Mouse (Mus musculus) neural tube, embryonic 11.5 days (tissue): ENCODE results near the gene Slamf8. TPM values are rescaled to one million over a fixed set of nuclear protein-coding genes. Genes with fewer than 3 reads are reported as not detected.
A peak's percentile ranks its signal among the peaks of the same experiment; 100 is the strongest.

Experiments used
- ATAC-seq: fragments of 200-750 bp; cut with Nextera tagmentation; 2 replicates; pipeline ENCODE4 v1.8.0; 2017; ENCODE audit warnings: moderate number of reproducible peaks, mild to moderate bottlenecking, moderate TSS enrichment, moderate library complexity; ENCODE audit not compliant: insufficient read depth, low FRiP score, low TSS enrichment
- DNase-seq: peaks from one replicate; pipeline ENCODE4 v3.0.0-alpha.2; 2015; ENCODE audit warnings: low spot score
- H3K27ac ChIP-seq: fragments of 300-500 bp; sonication (generic); 2 replicates; pipeline ENCODE4 v1.5.1; 2014; ENCODE audit warnings: low read depth, mild to moderate bottlenecking, low read length
- H3K27me3 ChIP-seq: fragments of 300-500 bp; sonication (generic); 2 replicates; pipeline ENCODE4 v1.6.1; 2014; ENCODE audit warnings: mild to moderate bottlenecking, low read length, mixed read lengths; ENCODE audit not compliant: control insufficient read depth, insufficient read depth
- H3K36me3 ChIP-seq: fragments of 300-500 bp; sonication (generic); 2 replicates; pipeline ENCODE4 v1.6.1; 2014; ENCODE audit warnings: mild to moderate bottlenecking, low read length, moderate library complexity, mixed read lengths; ENCODE audit not compliant: control insufficient read depth, insufficient read depth
- H3K4me1 ChIP-seq: fragments of 300-500 bp; sonication (generic); 2 replicates; pipeline ENCODE4 v1.6.1; 2014; ENCODE audit warnings: low read length, mixed read lengths; ENCODE audit not compliant: control insufficient read depth, insufficient read depth
- H3K4me2 ChIP-seq: fragments of 300-500 bp; sonication (generic); 2 replicates; pipeline ENCODE4 v1.6.1; 2014; ENCODE audit warnings: low read depth, mild to moderate bottlenecking, moderate library complexity
- H3K4me3 ChIP-seq: fragments of 300-500 bp; sonication (generic); 2 replicates; pipeline ENCODE4 v1.5.1; 2014; ENCODE audit warnings: low read depth, low read length
- H3K9ac ChIP-seq: fragments of 300-500 bp; sonication (generic); 2 replicates; pipeline ENCODE4 v1.6.1; 2014; ENCODE audit warnings: mild to moderate bottlenecking, low read length
- H3K9me3 ChIP-seq: fragments of 300-500 bp; sonication (generic); 2 replicates; pipeline ENCODE4 v1.6.1; 2016; ENCODE audit warnings: low read length; ENCODE audit not compliant: control insufficient read depth
- WGBS: fragments of 180-500 bp; shearing (Covaris S2); extraction: QIAGEN DNeasy Blood & Tissue Kit; methylation state at CpG from one replicate; pipeline ENCODE4 v1.1.7; 2014; 5-methylcytosine and 5-hydroxymethylcytosine counted together
- polyA plus RNA-seq: library from polyadenylated mRNA; unstranded; fragments of >200 nt; fragmentation: Nextera tagmentation; extraction: Ambion mirVana; gene quantifications from 2 replicates; pipeline ENCODE4 v1.2.1, GENCODE M21; 2014

Slamf8 gene
- polyA plus RNA-seq, 1 experiment from 2014 or later = not detected

GRCm38 (mm10) chr1:172584271-172584670, 6.1 kb downstream of the Slamf8 start:
- ATAC-seq (no peak), DNase-seq (no peak)
- H3K4me2 ChIP-seq = no peak overlapping the region
- H3K4me1 ChIP-seq = peaks cover 8% of the 10 kb centered on the region
- no peak overlapping the region for H3K9ac ChIP-seq
- H3K27me3 ChIP-seq = peaks cover 5% of the 10 kb centered on the region; the same call in 1 of the 2 replicates
- no peaks in the 10 kb centered on the region for H3K9me3 ChIP-seq
- WGBS = 83% methylated on average over 6 of the region's 6 CpGs
- no peaks in the 10 kb centered on the region for H3K36me3 ChIP-seq
- H3K4me3 ChIP-seq = no peak overlapping the region
- no peak overlapping the region for H3K27ac ChIP-seq

DNA sequence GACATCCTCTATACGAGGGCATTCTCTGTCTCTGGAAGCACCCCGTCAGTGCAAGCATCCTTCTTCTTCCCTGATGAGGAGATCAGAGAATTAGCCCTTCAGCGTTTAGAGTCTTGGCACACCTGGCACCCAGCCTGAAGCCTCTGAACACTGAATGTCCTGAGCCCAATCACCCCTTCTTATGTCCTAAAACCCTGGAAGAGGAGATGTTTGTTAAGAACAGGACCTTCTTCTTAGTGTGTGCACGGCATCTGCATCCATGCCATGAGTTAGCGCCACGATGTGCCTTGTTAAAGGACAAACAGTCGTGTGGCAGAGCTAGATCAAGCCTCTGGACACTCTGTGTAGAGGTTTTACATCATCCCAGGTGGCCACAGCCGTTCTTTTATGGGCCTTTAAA, 7.9 kb downstream of the Slamf8 start:
- DNase-seq = no peak
- no peak for ATAC-seq
- Histone ChIP-seq H3K27me3 (peaks cover 5% of the 10 kb centered on the region; the same call in 1 of the 2 replicates), H3K9me3 (no peaks in the 10 kb centered on the region), H3K4me3 (no peak overlapping the region), H3K36me3 (no peaks in the 10 kb centered on the region), H3K27ac (no peak overlapping the region), H3K4me1 (peaks cover 8% of the 10 kb centered on the region), H3K4me2 (no peak overlapping the region), H3K9ac (no peak overlapping the region)
- 86% methylated on average over 8 of the region's 8 CpGs for WGBS

GRCm38 (mm10) chr1:172580116-172580515, 10.3 kb downstream of the Slamf8 start:
- Histone ChIP-seq H3K27ac (no peak overlapping the region), H3K4me2 (no peak overlapping the region), H3K9me3 (no peaks in the 10 kb centered on the region), H3K4me1 (no peaks in the 10 kb centered on the region), H3K9ac (no peak overlapping the region), H3K4me3 (no peak overlapping the region), H3K27me3 (no peaks in the 10 kb centered on the region; the same call in 1 of the 2 replicates), H3K36me3 (no peaks in the 10 kb centered on the region)
- 74% methylated on average over 6 of the region's 6 CpGs for WGBS
- ATAC-seq (no peak), DNase-seq (no peak)

- no peak overlapping the region for H3K4me3 ChIP-seq
- H3K4me2 ChIP-seq = no peak overlapping the region
- no peaks in the 10 kb centered on the region for H3K36me3 ChIP-seq
- DNase-seq (no peak), ATAC-seq (no peak)
- H3K27me3 ChIP-seq = no peaks in the 10 kb centered on the region
- H3K9me3 ChIP-seq = no peaks in the 10 kb centered on the region
- 71% methylated on average over 4 of the region's 4 CpGs for WGBS
- H3K9ac ChIP-seq = no peak overlapping the region
- no peaks in the 10 kb centered on the region for H3K4me1 ChIP-seq
- no peak overlapping the region for H3K27ac ChIP-seq
These were observed 22.6 kb downstream of the Slamf8 start for GRCm38 (mm10) chr1:172567758-172568157.

- WGBS = 79% methylated on average over 3 of the region's 3 CpGs
- ATAC-seq (no peak), DNase-seq (no peak)
- peaks cover 14% of the 10 kb centered on the region for H3K27me3 ChIP-seq
- H3K4me3 ChIP-seq = no peak overlapping the region
- H3K4me2 ChIP-seq = no peak overlapping the region
- peaks cover 10% of the 10 kb centered on the region for H3K4me1 ChIP-seq
- no peaks in the 10 kb centered on the region for H3K36me3 ChIP-seq
- no peaks in the 10 kb centered on the region for H3K9me3 ChIP-seq
- H3K27ac ChIP-seq = no peak overlapping the region
- H3K9ac ChIP-seq = no peak overlapping the region
These were observed 24.2 kb downstream of the Slamf8 start for GRCm38 (mm10) chr1:172566131-172566530.

- Histone ChIP-seq H3K36me3 (no peaks in the 10 kb centered on the region), H3K4me3 (peak overlapping the region; percentile 55), H3K9ac (peak overlapping the region; percentile 74), H3K9me3 (no peaks in the 10 kb centered on the region), H3K4me2 (peak overlapping the region; percentile 98), H3K4me1 (peaks cover 10% of the 10 kb centered on the region), H3K27me3 (peaks cover 22% of the 10 kb centered on the region), H3K27ac (0 out of 2 replicates have a peak overlapping the region, but pooled peaks have one; percentile 11)
- DNase-seq (no peak), ATAC-seq (no peak)
- WGBS = 1% methylated on average over 9 of the region's 10 CpGs
These were observed 26.9 kb downstream of the Slamf8 start for GRCm38 (mm10) chr1:172563465-172563828.

- H3K9me3 ChIP-seq = no peaks in the 10 kb centered on the region
- H3K36me3 ChIP-seq = no peaks in the 10 kb centered on the region
- peak; percentile 85 for DNase-seq
- WGBS = under 1% methylated on average over 47 of the region's 66 CpGs
- 0 out of 2 replicates have a peak overlapping the region, but pooled peaks have one; percentile 11 for H3K27ac ChIP-seq
- peak; percentile 91 for ATAC-seq
- peak overlapping the region; percentile 55 for H3K4me3 ChIP-seq
- peaks cover 22% of the 10 kb centered on the region for H3K27me3 ChIP-seq
- H3K4me1 ChIP-seq = peaks cover 10% of the 10 kb centered on the region
- peak overlapping the region; percentile 74 for H3K9ac ChIP-seq
- peak overlapping the region; percentile 98 for H3K4me2 ChIP-seq
These were observed 27.5 kb downstream of the Slamf8 start for GRCm38 (mm10) chr1:172562641-172563464.

- no peak within 1 kb of the TSS for H3K27ac ChIP-seq
- ATAC-seq (no peak), DNase-seq (no peak)
- H3K9ac ChIP-seq = no peak within 1 kb of the TSS
- WGBS = 73% methylated on average over 11 of the region's 11 CpGs
- H3K4me2 ChIP-seq = no peak within 1 kb of the TSS
- peaks cover 3% of the 10 kb centered on the region; the same call in 1 of the 2 replicates for H3K27me3 ChIP-seq
- H3K36me3 ChIP-seq = no peaks in the 10 kb centered on the region
- no peak within 1 kb of the TSS for H3K4me3 ChIP-seq
- peaks cover 3% of the 10 kb centered on the region for H3K4me1 ChIP-seq
- H3K9me3 ChIP-seq = no peaks in the 10 kb centered on the region
These were observed 34.7 kb downstream of the Slamf8 start, which contains the start of gene Vsig8 for GRCm38 (mm10) chr1:172555638-172556037. TSS of gene Vsig8 (plus strand) at chr1:172555938.

DNA sequence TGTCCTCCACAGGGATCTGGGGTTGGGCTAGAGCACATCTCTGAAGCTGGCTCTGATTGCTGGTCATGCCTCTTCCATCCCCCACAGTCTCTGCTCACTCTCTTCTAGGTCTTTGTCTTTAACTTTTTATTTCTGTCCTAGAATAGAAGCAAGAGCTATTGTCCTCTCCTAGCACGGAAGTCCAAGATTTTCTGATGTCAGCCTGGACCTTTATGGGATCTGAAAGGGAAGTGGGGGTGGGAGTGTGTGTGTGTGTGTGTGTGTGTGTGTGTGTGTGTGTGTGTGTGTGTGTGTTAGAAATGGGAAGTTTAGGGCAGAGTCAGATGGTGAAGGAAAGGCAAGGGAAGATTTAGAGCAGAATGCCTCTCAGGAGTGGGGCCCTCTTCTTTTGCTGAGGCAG, 37.7 kb downstream of the Slamf8 start:
- Histone ChIP-seq H3K36me3 (no peaks in the 10 kb centered on the region), H3K4me2 (no peak overlapping the region), H3K27ac (no peak overlapping the region), H3K4me1 (peaks cover 17% of the 10 kb centered on the region), H3K4me3 (no peak overlapping the region), H3K9me3 (no peaks in the 10 kb centered on the region), H3K27me3 (no peaks in the 10 kb centered on the region), H3K9ac (no peak overlapping the region)
- 48% methylated on average over 1 of the region's 1 CpGs for WGBS
- ATAC-seq (no peak), DNase-seq (no peak)
